Mouse (Mus musculus) neural tube, embryonic 15.5 days (tissue): Measurements from ENCODE around the gene S1pr1. TPM values are rescaled to one million over a fixed set of nuclear protein-coding genes. Genes with fewer than 3 reads are reported as not detected.

Experiments used
- ATAC-seq: fragments of 200-750 bp; cut with Nextera tagmentation; 2 replicates; pipeline ENCODE4 v1.8.0; 2017; ENCODE audit warnings: mild to moderate bottlenecking, moderate TSS enrichment, moderate library complexity; ENCODE audit not compliant: low FRiP score
- H3K27ac ChIP-seq: fragments of 300-500 bp; sonication (generic); replicated peaks from 2 replicates; pipeline ENCODE4 v1.5.1; 2015; ENCODE audit warnings: mild to moderate bottlenecking, inconsistent platforms
- H3K27me3 ChIP-seq: fragments of 300-500 bp; sonication (generic); replicated peaks from 2 replicates; pipeline ENCODE4 v1.6.1; 2015; ENCODE audit warnings: inconsistent platforms
- H3K36me3 ChIP-seq: fragments of 300-500 bp; sonication (generic); 2 replicates; pipeline ENCODE4 v1.6.1; 2015; ENCODE audit warnings: inconsistent platforms
- H3K4me1 ChIP-seq: fragments of 300-500 bp; sonication (generic); 2 replicates; pipeline ENCODE4 v1.6.1; 2015; ENCODE audit warnings: inconsistent platforms
- H3K4me2 ChIP-seq: fragments of 300-500 bp; sonication (generic); 2 replicates; pipeline ENCODE4 v1.6.1; 2015; ENCODE audit warnings: inconsistent platforms, mild to moderate bottlenecking, moderate library complexity
- H3K4me3 ChIP-seq: fragments of 300-500 bp; sonication (generic); replicated peaks from 2 replicates; pipeline ENCODE4 v1.5.1; 2015; ENCODE audit warnings: mild to moderate bottlenecking, inconsistent platforms
- H3K9ac ChIP-seq: fragments of 300-500 bp; sonication (generic); replicated peaks from 2 replicates; pipeline ENCODE4 v1.6.1; 2015; ENCODE audit warnings: mild to moderate bottlenecking, inconsistent platforms
- H3K9me3 ChIP-seq: fragments of 300-500 bp; sonication (generic); replicated peaks from 2 replicates; pipeline ENCODE4 v1.6.1; 2016; ENCODE audit warnings: inconsistent platforms
- WGBS: fragments of 180-500 bp; shearing (Covaris S2); methylation state at CpG from one replicate; pipeline ENCODE4 v1.1.7; 2015; ENCODE audit warnings: mixed read lengths; 5-methylcytosine and 5-hydroxymethylcytosine counted together
- polyA plus RNA-seq: library from polyadenylated mRNA; unstranded; fragments of >200 nt; fragmentation: Nextera tagmentation; extraction: Ambion mirVana; gene quantifications from 2 replicates; pipeline ENCODE4 v1.2.1, GENCODE M21; 2015

S1pr1 gene
- polyA plus RNA-seq, 1 experiment from 2014 or later = 30.5 TPM

DNA sequence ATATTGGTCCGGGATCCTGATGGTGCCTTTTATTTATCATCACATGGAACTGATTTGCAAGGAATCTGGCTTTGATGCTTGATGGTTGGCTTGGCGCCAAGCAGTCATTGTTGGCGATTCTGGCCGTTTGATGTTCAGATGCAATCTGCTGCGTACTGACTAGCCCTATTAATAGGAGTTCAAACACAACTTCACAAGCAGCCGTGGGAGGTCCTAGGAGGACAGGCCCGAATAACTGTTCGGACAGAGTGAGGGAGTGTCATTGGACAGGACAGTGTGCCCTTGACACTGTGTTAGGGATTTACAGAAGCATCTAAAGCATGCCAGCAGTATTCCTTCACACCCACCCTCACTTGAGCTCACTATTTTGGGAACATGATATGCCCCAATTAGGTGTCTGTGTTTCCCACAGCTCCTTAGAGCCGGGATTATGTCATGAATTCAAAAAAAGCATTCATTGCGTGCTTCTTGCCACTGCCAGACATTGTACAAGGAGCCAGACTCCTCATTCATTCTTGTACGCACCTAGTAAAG lies 23.0 kb upstream of the S1pr1 start:
- Histone ChIP-seq H3K27me3 (no peaks in the 10 kb centered on the region), H3K36me3 (no peaks in the 10 kb centered on the region), H3K4me1 (peaks cover 5% of the 10 kb centered on the region; the same call in 1 of the 2 replicates), H3K27ac (no peak overlapping the region), H3K4me3 (no peak overlapping the region), H3K4me2 (no peak overlapping the region), H3K9me3 (no peaks in the 10 kb centered on the region), H3K9ac (no peak overlapping the region)
- WGBS = 49% methylated on average over 11 of the region's 11 CpGs
- no peak for ATAC-seq

DNA sequence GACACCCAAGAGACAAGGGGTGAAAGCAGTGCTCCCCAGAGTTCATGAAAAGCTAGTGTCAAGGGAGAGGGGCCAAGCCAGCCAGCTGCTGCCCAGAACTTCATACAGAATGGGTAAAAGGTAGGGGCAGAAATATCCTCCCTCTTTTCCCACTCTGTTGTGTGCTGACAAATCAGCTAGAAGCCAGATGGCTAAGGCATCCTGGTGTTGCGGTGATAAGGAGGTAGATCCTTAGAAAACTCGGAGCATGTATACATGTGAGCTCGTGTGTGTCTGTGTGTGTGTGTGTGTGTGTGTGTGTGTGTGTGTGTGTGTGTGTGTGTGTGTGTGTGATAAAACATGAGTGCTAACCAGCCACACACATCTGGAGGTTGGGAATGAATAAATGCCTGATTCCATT lies 20.7 kb upstream of the S1pr1 start:
- no peaks in the 10 kb centered on the region for H3K27me3 ChIP-seq
- H3K27ac ChIP-seq = no peak overlapping the region
- H3K4me1 ChIP-seq = peaks cover 5% of the 10 kb centered on the region; the same call in 1 of the 2 replicates
- H3K4me3 ChIP-seq = no peak overlapping the region
- no peaks in the 10 kb centered on the region for H3K9me3 ChIP-seq
- H3K36me3 ChIP-seq = no peaks in the 10 kb centered on the region
- H3K4me2 ChIP-seq = no peak overlapping the region
- 85% methylated on average over 3 of the region's 3 CpGs for WGBS
- no peak for ATAC-seq
- no peak overlapping the region for H3K9ac ChIP-seq

- Histone ChIP-seq H3K9ac (no peak overlapping the region), H3K36me3 (no peaks in the 10 kb centered on the region), H3K27ac (no peak overlapping the region), H3K4me3 (no peak overlapping the region), H3K4me1 (peaks cover 5% of the 10 kb centered on the region; the same call in 1 of the 2 replicates), H3K9me3 (no peaks in the 10 kb centered on the region), H3K4me2 (no peak overlapping the region), H3K27me3 (no peaks in the 10 kb centered on the region)
- no peak for ATAC-seq
- 89% methylated on average over 3 of the region's 3 CpGs for WGBS
Observed at GRCm38 (mm10) chr3:115734841-115735240, 20.0 kb upstream of the S1pr1 start.

DNA sequence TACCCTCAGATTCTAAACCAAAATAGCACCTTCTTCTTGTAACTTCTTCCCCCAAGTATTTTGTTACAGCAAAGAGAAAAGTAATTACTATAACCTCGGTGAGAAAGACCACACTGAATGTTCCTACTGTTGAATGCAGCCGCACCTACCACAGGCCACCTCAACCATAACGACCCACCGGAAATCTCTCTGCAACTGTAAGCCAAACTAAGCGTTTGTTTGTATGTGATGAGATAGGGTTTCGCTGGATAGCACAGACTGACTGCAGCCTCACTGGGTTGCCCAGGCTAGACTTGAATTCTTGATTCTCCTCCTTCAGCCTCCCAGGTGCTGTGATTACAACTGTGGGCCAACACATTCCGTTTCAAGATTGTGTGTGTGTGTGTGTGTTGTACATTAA lies 15.5 kb upstream of the S1pr1 start:
- no peaks in the 10 kb centered on the region for H3K27me3 ChIP-seq
- no peaks in the 10 kb centered on the region for H3K36me3 ChIP-seq
- no peak overlapping the region for H3K4me3 ChIP-seq
- no peaks in the 10 kb centered on the region for H3K9me3 ChIP-seq
- WGBS = 93% methylated on average over 7 of the region's 7 CpGs
- no peak overlapping the region for H3K4me2 ChIP-seq
- no peak overlapping the region for H3K27ac ChIP-seq
- no peak for ATAC-seq
- H3K9ac ChIP-seq = no peak overlapping the region
- H3K4me1 ChIP-seq = no peaks in the 10 kb centered on the region

GRCm38 (mm10) chr3:115729187-115729586 lies 14.3 kb upstream of the S1pr1 start:
- 77% methylated on average over 7 of the region's 7 CpGs for WGBS
- H3K4me3 ChIP-seq = no peak overlapping the region
- H3K27me3 ChIP-seq = no peaks in the 10 kb centered on the region
- no peaks in the 10 kb centered on the region for H3K4me1 ChIP-seq
- H3K4me2 ChIP-seq = no peak overlapping the region
- no peaks in the 10 kb centered on the region for H3K9me3 ChIP-seq
- H3K9ac ChIP-seq = no peak overlapping the region
- no peak for ATAC-seq
- H3K27ac ChIP-seq = no peak overlapping the region
- H3K36me3 ChIP-seq = no peaks in the 10 kb centered on the region

DNA sequence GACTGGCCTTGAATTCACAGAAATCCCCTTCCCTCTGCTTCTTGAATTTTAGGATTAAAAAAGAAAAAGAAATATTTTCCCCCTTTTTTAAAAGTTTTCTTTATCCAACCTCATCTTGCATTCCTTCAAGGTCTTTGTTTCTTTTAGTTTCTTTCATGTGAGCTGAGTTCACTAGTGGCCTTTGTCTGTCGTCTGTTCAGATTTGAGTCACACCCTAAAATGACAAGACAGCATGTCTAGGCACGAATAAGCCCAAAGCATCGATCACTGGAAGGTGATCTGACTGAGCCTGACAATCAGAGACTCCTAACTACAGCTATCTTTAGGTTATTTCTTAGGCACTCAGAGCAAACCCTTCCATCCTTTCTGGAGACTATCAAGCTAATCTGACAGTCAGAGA lies 13.3 kb upstream of the S1pr1 start:
- Histone ChIP-seq H3K4me1 (no peaks in the 10 kb centered on the region), H3K9ac (no peak overlapping the region), H3K36me3 (no peaks in the 10 kb centered on the region), H3K4me2 (no peak overlapping the region), H3K9me3 (no peaks in the 10 kb centered on the region), H3K4me3 (no peak overlapping the region), H3K27me3 (no peaks in the 10 kb centered on the region), H3K27ac (no peak overlapping the region)
- no peak for ATAC-seq
- 68% methylated on average over 3 of the region's 3 CpGs for WGBS

DNA sequence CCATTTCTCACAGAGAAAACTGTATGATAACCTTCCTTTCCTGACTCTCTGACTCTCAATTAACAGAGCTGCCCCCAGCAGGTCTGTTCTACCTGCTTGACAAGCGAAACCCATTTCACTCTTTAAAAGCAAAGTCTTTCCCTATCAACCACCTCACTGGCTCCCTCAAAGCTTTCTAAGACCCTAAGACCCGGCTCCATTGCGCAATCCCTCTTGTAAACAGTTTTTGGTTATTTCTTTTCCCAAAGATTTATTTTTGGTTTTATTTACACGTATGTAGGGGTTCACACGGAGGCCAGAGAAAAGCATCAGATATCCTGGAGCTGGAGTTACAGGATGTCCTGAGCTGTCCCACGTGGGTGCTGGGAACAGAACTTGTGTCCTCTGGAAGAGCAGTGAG lies 4.0 kb upstream of the S1pr1 start:
- Histone ChIP-seq H3K36me3 (no peaks in the 10 kb centered on the region), H3K4me1 (peaks cover 14% of the 10 kb centered on the region), H3K4me2 (no peak overlapping the region), H3K27me3 (0 out of 2 replicates have a peak, but pooled peaks cover 4% of the 10 kb centered on the region), H3K9me3 (no peaks in the 10 kb centered on the region), H3K4me3 (no peak overlapping the region), H3K27ac (no peak overlapping the region), H3K9ac (no peak overlapping the region)
- ATAC-seq = no peak
- 82% methylated on average over 6 of the region's 6 CpGs for WGBS

DNA sequence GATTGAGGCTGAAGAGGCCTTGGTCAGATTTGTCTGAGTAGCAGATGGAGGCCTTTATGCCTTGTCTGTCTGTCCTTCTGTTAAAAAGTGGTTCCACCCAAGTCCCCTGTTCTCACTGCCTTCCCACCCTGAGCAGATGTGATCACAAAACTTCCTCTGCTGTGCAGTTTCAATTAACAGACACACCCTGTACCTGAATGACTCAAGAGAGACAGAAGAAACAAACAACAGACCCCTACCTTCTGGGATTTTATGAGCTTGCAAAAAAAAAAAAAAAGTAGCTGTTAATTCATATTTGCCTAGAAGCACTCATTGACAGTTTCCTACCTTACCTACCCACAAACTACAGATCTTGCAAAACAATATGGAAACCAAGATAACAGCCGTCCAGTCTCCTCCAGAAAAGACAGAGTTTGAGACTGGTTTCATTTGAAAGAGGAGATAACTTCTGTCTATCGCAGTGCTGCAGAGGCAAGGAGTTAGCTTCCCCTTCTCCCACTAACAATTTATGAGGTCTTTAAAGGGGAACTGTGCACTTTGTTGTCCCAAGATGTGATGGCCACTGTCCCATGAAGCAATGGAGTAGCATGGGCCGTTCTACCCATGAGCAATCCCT lies 1.1 kb upstream of the S1pr1 start:
- no peaks in the 10 kb centered on the region for H3K36me3 ChIP-seq
- H3K4me1 ChIP-seq = peaks cover 20% of the 10 kb centered on the region
- peak overlapping the region; percentile 94 for H3K4me2 ChIP-seq
- H3K27me3 ChIP-seq = 0 out of 2 replicates have a peak, but pooled peaks cover 8% of the 10 kb centered on the region
- no peaks in the 10 kb centered on the region for H3K9me3 ChIP-seq
- peak overlapping the region; percentile 51; the same call in 1 of the 2 replicates for H3K9ac ChIP-seq
- H3K27ac ChIP-seq = peak overlapping the region; percentile 88
- peak overlapping the region; percentile 48; the same call in 1 of the 2 replicates for H3K4me3 ChIP-seq
- WGBS = 84% methylated on average over 3 of the region's 3 CpGs
- ATAC-seq = no peak

- Histone ChIP-seq H3K9me3 (no peaks in the 10 kb centered on the region), H3K4me2 (peak overlapping the region; percentile 94), H3K9ac (0 out of 2 replicates have a peak overlapping the region, but pooled peaks have one; percentile 51), H3K36me3 (no peaks in the 10 kb centered on the region), H3K27ac (0 out of 2 replicates have a peak overlapping the region, but pooled peaks have one; percentile 61), H3K4me1 (peaks cover 20% of the 10 kb centered on the region), H3K4me3 (peak overlapping the region; percentile 48), H3K27me3 (0 out of 2 replicates have a peak, but pooled peaks cover 8% of the 10 kb centered on the region)
- WGBS = 2% methylated on average over 5 of the region's 5 CpGs
- no peak for ATAC-seq
Observed at GRCm38 (mm10) chr3:115714049-115714435, 830 bp downstream of the S1pr1 start.

- no peaks in the 10 kb centered on the region for H3K36me3 ChIP-seq
- peak overlapping the region; percentile 61 for H3K27ac ChIP-seq
- H3K27me3 ChIP-seq = 0 out of 2 replicates have a peak, but pooled peaks cover 8% of the 10 kb centered on the region
- no peak for ATAC-seq
- WGBS = 12% methylated on average over 22 of the region's 22 CpGs
- H3K9ac ChIP-seq = 0 out of 2 replicates have a peak overlapping the region, but pooled peaks have one; percentile 34
- H3K4me3 ChIP-seq = peak overlapping the region; percentile 48
- H3K9me3 ChIP-seq = no peaks in the 10 kb centered on the region
- peak overlapping the region; percentile 94 for H3K4me2 ChIP-seq
- peaks cover 20% of the 10 kb centered on the region for H3K4me1 ChIP-seq
Observed at GRCm38 (mm10) chr3:115713417-115714048, 1.3 kb downstream of the S1pr1 start.

DNA sequence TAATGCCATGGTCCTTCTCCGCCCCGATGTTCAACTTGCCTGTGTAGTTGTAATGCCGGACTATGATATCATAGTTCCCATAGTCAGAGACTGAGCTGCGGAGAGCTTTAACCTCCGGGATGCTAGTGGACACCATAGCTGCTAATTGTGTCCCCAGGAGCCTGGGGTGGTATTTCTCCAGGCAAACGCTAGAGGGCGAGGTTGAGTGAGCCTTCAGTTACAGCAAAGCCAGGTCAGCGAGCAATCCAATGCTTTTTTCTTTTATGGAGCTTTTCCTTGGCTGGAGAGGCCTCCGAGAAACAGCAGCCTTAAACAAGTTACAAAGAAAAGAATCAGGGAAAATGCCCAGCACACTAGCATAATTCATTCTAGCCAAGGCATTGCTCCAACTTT lies 2.1 kb downstream of the S1pr1 start:
- H3K27ac ChIP-seq = peak overlapping the region; percentile 61
- peaks cover 20% of the 10 kb centered on the region for H3K4me1 ChIP-seq
- no peaks in the 10 kb centered on the region for H3K36me3 ChIP-seq
- ATAC-seq = no peak
- 19% methylated on average over 9 of the region's 9 CpGs for WGBS
- H3K27me3 ChIP-seq = 0 out of 2 replicates have a peak, but pooled peaks cover 8% of the 10 kb centered on the region
- no peaks in the 10 kb centered on the region for H3K9me3 ChIP-seq
- H3K4me2 ChIP-seq = peak overlapping the region; percentile 94
- H3K4me3 ChIP-seq = peak overlapping the region; percentile 48
- no peak overlapping the region for H3K9ac ChIP-seq
